Mouse (Mus musculus): ENCODE measurements around the gene Kctd17. TPM values are rescaled to one million over a fixed set of nuclear protein-coding genes. Genes with fewer than 3 reads are reported as not detected.

The Kctd17 gene
- polyA plus RNA-seq, 1 experiment from 2014 or later: 37.9 TPM

DNA sequence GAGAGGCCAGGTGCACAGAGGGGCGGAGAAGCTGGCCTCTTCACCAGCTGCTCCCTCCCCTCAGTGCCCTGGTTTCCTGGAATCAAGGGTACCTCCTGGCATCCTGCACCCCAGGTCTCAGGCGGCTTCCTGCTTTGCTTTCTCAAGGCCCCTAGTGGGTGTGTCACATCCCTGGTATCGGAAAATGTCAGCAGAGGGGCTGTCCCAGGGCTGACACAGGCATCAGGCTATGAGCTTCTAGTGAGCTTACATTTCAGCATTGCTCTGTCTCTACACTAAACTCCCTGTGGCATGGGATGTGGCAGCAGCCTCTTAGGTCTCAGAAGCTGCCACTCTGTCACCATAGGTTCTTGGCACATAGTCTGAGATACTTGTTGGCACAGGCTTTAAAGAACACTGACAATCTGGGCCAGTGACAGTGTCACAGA, 47.3 kb downstream of the Kctd17 start:
- no peak overlapping the region for H3K27ac ChIP-seq (replicated peaks; ENCODE audit: low read depth, low read length)
- H3K4me3 ChIP-seq (ENCODE audit: low read depth, low read length): no peak overlapping the region
- no peaks in the 10 kb centered on the region for H3K36me3 ChIP-seq (ENCODE audit: control insufficient read depth, insufficient read depth, low read length)
- ATAC-seq (ENCODE audit: insufficient number of reproducible peaks, low FRiP score, low TSS enrichment, low read depth) (no peak), DNase-seq (ENCODE audit: low spot score) (no peak)
- no peak overlapping the region for H3K4me2 ChIP-seq (ENCODE audit: low read depth, severe bottlenecking)
- H3K9ac ChIP-seq (ENCODE audit: low read length): no peak overlapping the region
- WGBS: 65% methylated on average over 3 of the region's 3 CpGs
- H3K9me3 ChIP-seq (ENCODE audit: control insufficient read depth, low read length): no peaks in the 10 kb centered on the region
- H3K4me1 ChIP-seq (ENCODE audit: control insufficient read depth, insufficient read depth, low read length): no peaks in the 10 kb centered on the region
- H3K27me3 ChIP-seq (ENCODE audit: control insufficient read depth, insufficient read depth, low read length): no peaks in the 10 kb centered on the region

DNA sequence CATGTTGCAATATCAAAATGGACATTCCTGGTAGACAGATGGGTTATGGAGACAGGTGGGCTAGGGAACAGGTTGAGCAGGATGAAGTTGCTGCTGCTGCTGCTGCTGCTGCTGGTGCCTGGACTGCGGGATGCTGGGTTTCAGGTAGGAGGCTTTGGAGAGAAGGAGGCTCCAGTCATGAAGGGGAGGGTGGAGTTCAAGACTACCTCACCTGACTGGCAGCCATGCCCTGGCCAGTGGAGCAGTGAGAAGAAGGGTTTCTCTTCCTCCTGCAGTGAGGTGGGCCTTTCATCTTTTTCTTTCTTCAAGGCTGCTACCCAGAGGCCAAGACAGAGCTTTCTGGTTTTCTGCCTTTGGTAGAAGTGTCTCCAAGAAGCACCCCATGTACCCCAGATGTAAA, 48.5 kb downstream of the Kctd17 start:
- Histone ChIP-seq H3K4me1 (ENCODE audit: control insufficient read depth, insufficient read depth, low read length) (no peaks in the 10 kb centered on the region), H3K27me3 (ENCODE audit: control insufficient read depth, insufficient read depth, low read length) (no peaks in the 10 kb centered on the region), H3K27ac (replicated peaks; ENCODE audit: low read depth, low read length) (no peak overlapping the region), H3K4me3 (ENCODE audit: low read depth, low read length) (no peak overlapping the region), H3K4me2 (ENCODE audit: low read depth, severe bottlenecking) (no peak overlapping the region), H3K36me3 (ENCODE audit: control insufficient read depth, insufficient read depth, low read length) (no peaks in the 10 kb centered on the region), H3K9me3 (ENCODE audit: control insufficient read depth, low read length) (no peaks in the 10 kb centered on the region), H3K9ac (ENCODE audit: low read length) (no peak overlapping the region)
- 72% methylated on average over 1 of the region's 1 CpGs for WGBS
- ATAC-seq (ENCODE audit: insufficient number of reproducible peaks, low FRiP score, low TSS enrichment, low read depth) (no peak), DNase-seq (ENCODE audit: low spot score) (no peak)

DNA sequence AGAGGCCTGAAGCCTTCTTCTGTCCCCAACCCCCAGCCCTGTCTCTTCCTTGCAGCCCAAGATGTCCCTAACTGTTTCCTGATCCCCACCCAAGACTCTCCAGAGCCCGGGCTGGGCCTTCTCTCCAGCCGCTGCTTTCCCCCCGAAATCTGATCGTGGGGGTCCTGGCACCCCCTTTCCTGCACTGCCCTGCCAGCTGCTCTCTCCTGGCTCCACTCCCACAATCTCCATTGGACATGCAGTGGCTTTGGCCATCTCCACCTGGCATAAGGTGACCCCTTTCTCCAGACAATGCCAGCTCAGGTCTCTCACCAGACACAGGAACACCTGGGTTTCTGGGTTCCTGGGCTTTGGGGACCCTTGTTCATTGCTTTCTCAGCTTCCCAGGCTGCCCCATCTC, 49.7 kb downstream of the Kctd17 start:
- Histone ChIP-seq H3K4me3 (ENCODE audit: low read depth, low read length) (no peak overlapping the region), H3K9ac (ENCODE audit: low read length) (no peak overlapping the region), H3K4me1 (ENCODE audit: control insufficient read depth, insufficient read depth, low read length) (no peaks in the 10 kb centered on the region), H3K36me3 (ENCODE audit: control insufficient read depth, insufficient read depth, low read length) (no peaks in the 10 kb centered on the region), H3K27ac (replicated peaks; ENCODE audit: low read depth, low read length) (no peak overlapping the region), H3K4me2 (ENCODE audit: low read depth, severe bottlenecking) (no peak overlapping the region), H3K9me3 (ENCODE audit: control insufficient read depth, low read length) (no peaks in the 10 kb centered on the region), H3K27me3 (ENCODE audit: control insufficient read depth, insufficient read depth, low read length) (no peaks in the 10 kb centered on the region)
- 95% methylated on average over 4 of the region's 4 CpGs for WGBS
- no peak for ATAC-seq (ENCODE audit: insufficient number of reproducible peaks, low FRiP score, low TSS enrichment, low read depth)
- DNase-seq (ENCODE audit: low spot score): no peak

DNA sequence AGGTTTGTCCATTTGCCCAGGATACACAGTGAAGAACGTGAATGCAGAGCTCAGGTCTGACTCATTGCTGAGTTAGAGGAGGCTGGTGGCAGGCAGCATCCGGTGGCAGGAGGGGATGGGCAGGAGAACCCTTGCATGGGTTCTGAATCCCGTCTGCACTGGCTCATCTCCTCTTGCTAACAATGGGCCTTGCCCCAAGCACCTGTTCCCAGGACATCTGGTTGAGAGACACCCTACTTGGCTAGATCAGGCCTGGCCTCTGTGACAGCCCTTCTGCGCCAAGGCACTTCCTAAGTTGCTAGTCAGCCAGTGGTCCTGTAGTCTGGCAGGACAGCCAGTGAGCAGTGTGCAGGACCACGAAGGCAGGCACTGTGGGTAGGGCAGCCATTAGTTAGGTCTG, 51.1 kb downstream of the Kctd17 start:
- Histone ChIP-seq H3K36me3 (ENCODE audit: control insufficient read depth, insufficient read depth, low read length) (no peaks in the 10 kb centered on the region), H3K27me3 (ENCODE audit: control insufficient read depth, insufficient read depth, low read length) (no peaks in the 10 kb centered on the region), H3K27ac (replicated peaks; ENCODE audit: low read depth, low read length) (no peak overlapping the region), H3K9ac (ENCODE audit: low read length) (no peak overlapping the region), H3K4me2 (ENCODE audit: low read depth, severe bottlenecking) (no peak overlapping the region), H3K9me3 (ENCODE audit: control insufficient read depth, low read length) (no peaks in the 10 kb centered on the region), H3K4me1 (ENCODE audit: control insufficient read depth, insufficient read depth, low read length) (no peaks in the 10 kb centered on the region), H3K4me3 (ENCODE audit: low read depth, low read length) (no peak overlapping the region)
- WGBS: 87% methylated on average over 5 of the region's 5 CpGs
- ATAC-seq (ENCODE audit: insufficient number of reproducible peaks, low FRiP score, low TSS enrichment, low read depth): no peak
- DNase-seq (ENCODE audit: low spot score): no peak

DNA sequence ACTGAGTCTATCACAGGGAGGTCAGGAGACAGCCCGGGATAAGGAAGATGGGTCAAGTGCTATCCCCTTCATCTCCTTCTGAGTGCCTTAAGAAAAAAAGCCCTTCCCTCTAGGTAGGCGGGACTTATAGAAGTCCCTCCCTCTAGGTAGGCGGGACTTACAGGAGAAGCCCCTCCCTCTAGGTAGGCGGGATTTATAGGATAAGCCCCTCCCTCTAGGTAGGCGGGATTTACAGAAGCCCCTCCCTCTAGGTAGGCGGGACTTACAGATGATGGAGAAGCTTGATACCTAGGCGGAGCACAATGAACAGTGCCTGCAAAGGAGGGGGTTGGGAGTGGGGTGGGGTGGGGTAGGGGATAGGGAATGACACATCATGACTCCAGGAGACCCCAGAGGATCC, 51.7 kb downstream of the Kctd17 start:
- ATAC-seq (ENCODE audit: insufficient number of reproducible peaks, low FRiP score, low TSS enrichment, low read depth) (no peak), DNase-seq (ENCODE audit: low spot score) (no peak)
- Histone ChIP-seq H3K4me3 (ENCODE audit: low read depth, low read length) (no peak overlapping the region), H3K9ac (ENCODE audit: low read length) (no peak overlapping the region), H3K36me3 (ENCODE audit: control insufficient read depth, insufficient read depth, low read length) (no peaks in the 10 kb centered on the region), H3K27me3 (ENCODE audit: control insufficient read depth, insufficient read depth, low read length) (no peaks in the 10 kb centered on the region), H3K9me3 (ENCODE audit: control insufficient read depth, low read length) (no peaks in the 10 kb centered on the region), H3K27ac (replicated peaks; ENCODE audit: low read depth, low read length) (no peak overlapping the region), H3K4me1 (ENCODE audit: control insufficient read depth, insufficient read depth, low read length) (no peaks in the 10 kb centered on the region), H3K4me2 (ENCODE audit: low read depth, severe bottlenecking) (no peak overlapping the region)
- WGBS: 74% methylated on average over 7 of the region's 7 CpGs

DNA sequence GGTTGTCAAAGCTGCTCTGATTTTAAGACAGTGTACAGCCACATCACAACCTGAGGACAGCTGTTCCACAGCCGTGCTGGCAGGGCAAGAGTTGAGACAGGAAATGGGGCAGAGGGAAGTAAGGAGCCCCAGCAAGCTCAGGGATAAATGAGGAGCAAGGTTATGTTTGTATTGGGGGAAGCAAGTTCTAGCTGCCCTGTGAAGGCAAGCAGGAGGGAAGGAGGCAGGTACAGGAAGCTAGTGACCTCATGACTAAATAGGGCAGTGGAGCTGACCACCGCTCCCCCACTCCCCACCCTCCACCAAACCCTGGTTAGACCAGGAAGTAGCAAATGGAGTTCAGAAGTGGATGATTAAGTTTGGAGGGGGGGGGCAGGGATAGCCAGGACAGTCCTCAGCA, 52.6 kb downstream of the Kctd17 start:
- ATAC-seq (ENCODE audit: insufficient number of reproducible peaks, low FRiP score, low TSS enrichment, low read depth): no peak
- Histone ChIP-seq H3K27ac (replicated peaks; ENCODE audit: low read depth, low read length) (no peak overlapping the region), H3K27me3 (ENCODE audit: control insufficient read depth, insufficient read depth, low read length) (no peaks in the 10 kb centered on the region), H3K9ac (ENCODE audit: low read length) (no peak overlapping the region), H3K36me3 (ENCODE audit: control insufficient read depth, insufficient read depth, low read length) (no peaks in the 10 kb centered on the region), H3K9me3 (ENCODE audit: control insufficient read depth, low read length) (no peaks in the 10 kb centered on the region), H3K4me1 (ENCODE audit: control insufficient read depth, insufficient read depth, low read length) (no peaks in the 10 kb centered on the region), H3K4me2 (ENCODE audit: low read depth, severe bottlenecking) (no peak overlapping the region), H3K4me3 (ENCODE audit: low read depth, low read length) (no peak overlapping the region)
- DNase-seq (ENCODE audit: low spot score): no peak
- WGBS: 67% methylated on average over 2 of the region's 2 CpGs

DNA sequence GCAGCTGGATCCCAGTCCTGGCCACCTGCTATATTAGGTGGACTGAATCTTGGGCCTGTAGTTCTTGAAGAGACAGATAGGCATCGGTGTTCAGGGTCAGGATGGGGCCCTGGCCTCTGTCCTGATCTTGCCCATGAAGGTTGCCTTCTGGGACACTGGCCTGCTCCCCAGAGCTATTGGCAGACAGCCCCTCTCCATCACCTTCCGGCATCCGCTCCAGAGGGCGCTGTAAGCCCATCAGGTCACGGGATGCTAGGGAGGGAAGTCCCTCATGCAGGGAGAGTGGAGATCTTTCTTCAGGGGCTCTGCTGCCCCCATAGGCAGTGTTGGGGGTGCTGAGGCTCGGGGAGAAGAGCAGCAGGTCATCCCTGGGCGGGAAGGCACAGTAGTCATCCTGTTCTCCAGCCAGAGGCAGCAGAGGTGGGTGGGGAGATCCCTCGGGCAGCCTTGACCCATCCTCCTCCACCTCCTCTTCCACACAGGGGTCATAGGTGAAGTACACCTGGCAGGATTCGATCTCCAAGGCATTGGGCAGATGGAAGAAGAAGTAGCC, 53.2 kb downstream of the Kctd17 start:
- H3K27me3 ChIP-seq (ENCODE audit: control insufficient read depth, insufficient read depth, low read length): no peaks in the 10 kb centered on the region
- no peaks in the 10 kb centered on the region for H3K4me1 ChIP-seq (ENCODE audit: control insufficient read depth, insufficient read depth, low read length)
- DNase-seq (ENCODE audit: low spot score) (no peak), ATAC-seq (ENCODE audit: insufficient number of reproducible peaks, low FRiP score, low TSS enrichment, low read depth) (no peak)
- H3K4me3 ChIP-seq (ENCODE audit: low read depth, low read length): no peak overlapping the region
- 46% methylated on average over 9 of the region's 9 CpGs for WGBS
- no peak overlapping the region for H3K27ac ChIP-seq (replicated peaks; ENCODE audit: low read depth, low read length)
- H3K9ac ChIP-seq (ENCODE audit: low read length): no peak overlapping the region
- no peak overlapping the region for H3K4me2 ChIP-seq (ENCODE audit: low read depth, severe bottlenecking)
- no peaks in the 10 kb centered on the region for H3K36me3 ChIP-seq (ENCODE audit: control insufficient read depth, insufficient read depth, low read length)
- no peaks in the 10 kb centered on the region for H3K9me3 ChIP-seq (ENCODE audit: control insufficient read depth, low read length)

DNA sequence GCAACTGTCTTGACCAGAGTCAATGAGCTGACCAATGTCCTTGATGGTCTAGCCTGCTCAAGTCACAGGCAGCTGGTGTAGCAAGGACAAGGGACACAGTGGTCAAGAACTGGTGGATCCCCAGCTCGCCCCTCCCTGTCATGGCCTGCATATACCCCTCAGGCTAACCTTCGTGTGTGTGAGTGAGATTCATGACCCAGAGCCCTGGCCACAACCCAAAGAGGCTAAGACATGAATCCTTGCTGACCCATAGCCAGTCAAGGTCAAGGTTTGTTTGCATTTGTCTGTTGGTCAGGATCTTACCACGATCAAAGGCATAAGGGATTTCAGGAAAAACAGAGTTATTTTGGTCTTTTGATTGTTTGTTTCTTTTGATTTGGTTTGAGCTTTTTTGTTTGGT, 54.2 kb downstream of the Kctd17 start:
- ATAC-seq (ENCODE audit: insufficient number of reproducible peaks, low FRiP score, low TSS enrichment, low read depth) (no peak), DNase-seq (ENCODE audit: low spot score) (no peak)
- Histone ChIP-seq H3K27ac (replicated peaks; ENCODE audit: low read depth, low read length) (no peak overlapping the region), H3K9me3 (ENCODE audit: control insufficient read depth, low read length) (no peaks in the 10 kb centered on the region), H3K4me3 (ENCODE audit: low read depth, low read length) (no peak overlapping the region), H3K36me3 (ENCODE audit: control insufficient read depth, insufficient read depth, low read length) (no peaks in the 10 kb centered on the region), H3K9ac (ENCODE audit: low read length) (no peak overlapping the region), H3K4me1 (ENCODE audit: control insufficient read depth, insufficient read depth, low read length) (no peaks in the 10 kb centered on the region), H3K4me2 (ENCODE audit: low read depth, severe bottlenecking) (no peak overlapping the region), H3K27me3 (ENCODE audit: control insufficient read depth, insufficient read depth, low read length) (no peaks in the 10 kb centered on the region)
- WGBS: 75% methylated on average over 3 of the region's 3 CpGs

DNA sequence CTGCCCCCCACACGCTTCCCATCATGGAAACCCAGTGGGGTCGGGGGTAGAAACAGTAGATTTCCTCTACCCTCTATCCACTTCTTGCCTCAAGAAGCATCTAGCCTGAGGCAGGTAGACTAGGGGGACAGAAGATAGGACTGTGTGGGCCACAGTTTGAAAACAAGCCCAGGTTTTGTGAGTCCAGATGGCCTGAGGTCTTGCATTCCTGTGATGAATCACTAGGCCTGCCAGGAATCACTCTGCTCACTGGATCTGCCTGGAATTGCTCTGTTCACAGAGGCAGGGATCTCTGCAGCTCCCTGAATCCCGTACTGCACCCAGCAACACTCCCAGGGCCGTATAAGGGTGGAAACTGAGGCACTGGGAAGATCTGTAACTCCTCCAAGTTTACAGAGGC, 54.9 kb downstream of the Kctd17 start:
- no peak for ATAC-seq (ENCODE audit: insufficient number of reproducible peaks, low FRiP score, low TSS enrichment, low read depth)
- Histone ChIP-seq H3K4me2 (ENCODE audit: low read depth, severe bottlenecking) (no peak overlapping the region), H3K27ac (replicated peaks; ENCODE audit: low read depth, low read length) (no peak overlapping the region), H3K36me3 (ENCODE audit: control insufficient read depth, insufficient read depth, low read length) (no peaks in the 10 kb centered on the region), H3K9me3 (ENCODE audit: control insufficient read depth, low read length) (no peaks in the 10 kb centered on the region), H3K4me1 (ENCODE audit: control insufficient read depth, insufficient read depth, low read length) (no peaks in the 10 kb centered on the region), H3K9ac (ENCODE audit: low read length) (no peak overlapping the region), H3K27me3 (ENCODE audit: control insufficient read depth, insufficient read depth, low read length) (no peaks in the 10 kb centered on the region), H3K4me3 (ENCODE audit: low read depth, low read length) (no peak overlapping the region)
- 73% methylated on average over 4 of the region's 4 CpGs for WGBS
- DNase-seq (ENCODE audit: low spot score): no peak

All from limb, embryonic 11.5 days (tissue).